Mouse (Mus musculus): ENCODE results near the gene Ctso. TPM values are rescaled to one million over a fixed set of nuclear protein-coding genes. Genes with fewer than 3 reads are reported as not detected.

The Ctso gene
- polyA plus RNA-seq, 1 experiment from 2014 or later = 6.3 TPM

DNA sequence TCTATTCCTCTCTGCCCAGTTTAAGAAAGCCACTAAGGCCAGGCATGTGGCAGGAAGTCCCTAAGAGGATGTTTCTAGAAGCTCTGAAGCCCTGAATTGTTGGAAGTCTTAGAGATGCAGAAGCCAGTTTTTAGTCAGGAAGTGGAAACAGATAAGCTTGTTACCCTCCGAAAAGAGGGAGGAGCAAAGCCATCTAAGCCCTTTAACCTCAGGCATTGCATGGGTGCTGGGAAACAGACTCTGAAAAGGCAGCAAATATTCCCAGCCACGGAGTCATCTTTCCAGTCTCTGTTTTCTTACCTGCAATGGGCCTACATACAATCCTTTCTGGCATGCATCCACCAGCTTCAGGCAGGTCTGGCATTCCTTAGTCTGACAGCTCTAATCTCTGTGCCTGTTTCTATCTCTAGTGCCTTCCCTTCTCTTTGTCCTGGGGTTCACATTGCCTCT, 57.3 kb downstream of the Ctso start:
- H3K4me3 ChIP-seq (replicated peaks) = no peak overlapping the region

DNA sequence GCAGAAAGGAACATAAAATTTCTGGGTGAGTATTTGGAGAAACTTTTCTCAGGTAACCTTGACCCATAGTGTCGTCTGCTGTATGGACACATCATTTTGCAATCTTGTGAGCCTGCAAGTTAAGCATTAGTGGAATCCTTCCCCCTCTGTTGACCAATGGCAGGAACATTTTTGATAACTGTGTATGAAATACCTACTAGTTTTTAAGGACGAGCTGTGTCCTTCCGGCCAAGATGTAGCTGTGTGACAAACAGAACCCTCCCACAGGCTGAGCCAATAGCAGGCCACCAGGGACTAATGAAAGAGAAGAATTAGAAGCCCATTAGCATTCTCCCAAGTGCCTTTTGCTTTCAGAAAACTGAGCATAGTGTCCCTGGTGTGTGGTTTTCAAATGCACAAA, 58.1 kb downstream of the Ctso start:
- WGBS (ENCODE audit: insufficient replicate concordance) = 50% methylated on average over 3 of the region's 3 CpGs
- Histone ChIP-seq H3K36me3 (replicated peaks) (no peaks in the 10 kb centered on the region), H3K9me3 (replicated peaks) (no peaks in the 10 kb centered on the region), H3K27me3 (no peaks in the 10 kb centered on the region), H3K4me1 (replicated peaks) (no peaks in the 10 kb centered on the region), H3K4me3 (replicated peaks) (no peak overlapping the region), H3K4me2 (no peak overlapping the region), H3K27ac (replicated peaks) (no peak overlapping the region), H3K9ac (no peak overlapping the region)
- no peak for ATAC-seq (ENCODE audit: insufficient read depth)

More for the DNA sequence above, 57.3 kb downstream of the Ctso start:
- Histone ChIP-seq H3K27ac (replicated peaks) (no peak overlapping the region), H3K36me3 (replicated peaks) (no peaks in the 10 kb centered on the region), H3K9ac (no peak overlapping the region), H3K4me1 (replicated peaks) (no peaks in the 10 kb centered on the region), H3K27me3 (no peaks in the 10 kb centered on the region), H3K4me2 (no peak overlapping the region), H3K9me3 (replicated peaks) (no peaks in the 10 kb centered on the region)
- ATAC-seq (ENCODE audit: insufficient read depth) = no peak
- WGBS (ENCODE audit: insufficient replicate concordance) = 5% methylated on average over 2 of the region's 2 CpGs

DNA sequence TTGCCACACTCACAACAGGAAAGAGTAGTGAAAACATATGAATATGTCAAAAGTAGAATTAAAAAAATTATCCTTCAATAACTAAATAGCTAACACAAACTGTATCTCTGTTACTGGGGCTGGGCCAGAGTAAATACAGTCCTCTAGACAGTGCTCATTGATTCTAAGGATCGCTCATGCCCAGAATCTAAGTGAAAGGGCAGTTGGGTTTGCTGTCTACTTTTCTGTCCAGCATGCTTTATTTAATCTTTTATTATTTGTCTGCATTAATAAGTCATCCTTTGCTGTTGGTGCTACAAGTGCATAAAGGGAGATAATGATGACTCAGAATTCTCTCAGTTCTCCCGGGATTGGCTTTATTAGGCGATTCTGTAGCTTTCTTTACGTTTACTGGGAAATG, 63.0 kb downstream of the Ctso start:
- 38% methylated on average over 4 of the region's 4 CpGs for WGBS (ENCODE audit: insufficient replicate concordance)

DNA sequence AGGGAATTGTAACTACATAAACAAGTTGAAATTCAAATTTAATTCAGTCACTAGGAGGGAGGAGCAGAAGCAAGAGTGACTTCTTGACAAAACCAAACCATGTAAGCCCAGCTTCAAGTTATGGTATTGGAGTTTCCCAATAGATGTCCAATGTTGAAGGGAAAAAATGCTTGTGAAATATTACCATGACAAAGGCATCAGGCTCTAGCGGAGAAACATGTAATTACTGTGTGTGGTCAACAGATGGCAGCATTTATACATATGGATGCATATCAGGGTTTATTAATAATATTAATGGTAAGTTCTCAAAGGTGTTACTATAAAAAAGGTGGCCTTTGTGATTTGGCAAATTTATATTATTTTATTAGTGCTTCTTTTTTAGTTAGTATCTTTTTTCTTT, 63.6 kb downstream of the Ctso start:
- no peak for ATAC-seq (ENCODE audit: insufficient read depth)
- no peaks in the 10 kb centered on the region for H3K9me3 ChIP-seq (replicated peaks)
- 6% methylated on average over 1 of the region's 1 CpGs for WGBS (ENCODE audit: insufficient replicate concordance)

More for the DNA sequence above, 63.0 kb downstream of the Ctso start:
- no peaks in the 10 kb centered on the region for H3K36me3 ChIP-seq (replicated peaks)
- no peak overlapping the region for H3K27ac ChIP-seq (replicated peaks)
- H3K4me3 ChIP-seq (replicated peaks) = no peak overlapping the region
- H3K27me3 ChIP-seq = no peaks in the 10 kb centered on the region
- H3K9me3 ChIP-seq (replicated peaks) = no peaks in the 10 kb centered on the region
- no peak overlapping the region for H3K9ac ChIP-seq
- H3K4me2 ChIP-seq = no peak overlapping the region
- no peaks in the 10 kb centered on the region for H3K4me1 ChIP-seq (replicated peaks)
- ATAC-seq (ENCODE audit: insufficient read depth) = no peak

More for the DNA sequence above, 63.6 kb downstream of the Ctso start:
- H3K4me1 ChIP-seq (replicated peaks) = no peaks in the 10 kb centered on the region
- no peak overlapping the region for H3K4me3 ChIP-seq (replicated peaks)
- H3K4me2 ChIP-seq = no peak overlapping the region
- H3K9ac ChIP-seq = no peak overlapping the region
- no peaks in the 10 kb centered on the region for H3K36me3 ChIP-seq (replicated peaks)
- no peak overlapping the region for H3K27ac ChIP-seq (replicated peaks)
- no peaks in the 10 kb centered on the region for H3K27me3 ChIP-seq

Other genes with a start within 250 kb of the Ctso start
- gene Tdo2, start 43.6 kb downstream of the Ctso start, polyA plus RNA-seq (2015; fragmentation: Nextera tagmentation; extraction: Ambion mirVana) = not detected in 2 replicates
- gene Asic5, start 49.7 kb downstream of the Ctso start, polyA plus RNA-seq (2015; fragmentation: Nextera tagmentation; extraction: Ambion mirVana) = not detected in 2 replicates
- gene Gucy1b1, start 142.1 kb downstream of the Ctso start, polyA plus RNA-seq (2015; fragmentation: Nextera tagmentation; extraction: Ambion mirVana) = 6.4 and 6.7 TPM in 2 replicates
- 4.8 and 5.0 TPM in 2 replicates for gene Gucy1a1, start 213.2 kb downstream of the Ctso start, polyA plus RNA-seq (2015; fragmentation: Nextera tagmentation; extraction: Ambion mirVana)